ENCODE assay signal across 8 mouse cellular contexts in genomic region chr6:72615151-72615550, GRCm38 (mm10). TPM values are rescaled to one million over a fixed set of nuclear protein-coding genes. Genes with fewer than 3 reads are reported as not detected.
DNase-seq lines count a peak whose midpoint lies in the region; ATAC-seq and TF ChIP-seq lines count a peak whose summit lies in the region.

No protein-coding gene starts in this region.

- H3K27me3 ChIP-seq in kidney, postnatal 0 days (ENCODE audit: insufficient read depth, low read length), result no peaks in the 10 kb centered on the region
- no peaks in the 10 kb centered on the region for H3K27me3 ChIP-seq in intestine, embryonic 14.5 days (replicated peaks; ENCODE audit: control insufficient read depth, insufficient read depth, low read length)
- H3K27me3 ChIP-seq in neural tube, embryonic 12.5 days (replicated peaks), result no peaks in the 10 kb centered on the region

- H3K9me3 ChIP-seq in kidney, postnatal 0 days (replicated peaks; ENCODE audit: low read length), result no peaks in the 10 kb centered on the region
- H3K9me3 ChIP-seq in intestine, embryonic 14.5 days (ENCODE audit: control insufficient read depth, low read length), result no peaks in the 10 kb centered on the region
- H3K9me3 ChIP-seq in neural tube, embryonic 12.5 days, result no peaks in the 10 kb centered on the region

- WGBS in kidney, postnatal 0 days, result 51% methylated on average over 2 of the region's 2 CpGs
- 60% methylated on average over 2 of the region's 2 CpGs for WGBS in intestine, embryonic 14.5 days
- 75% methylated on average over 2 of the region's 2 CpGs for WGBS in neural tube, embryonic 12.5 days

- H3K9ac ChIP-seq in kidney, postnatal 0 days (ENCODE audit: low read depth, low read length), result 0 out of 2 replicates have a peak overlapping the region, but pooled peaks have one; percentile 74
- H3K9ac ChIP-seq in intestine, embryonic 14.5 days (ENCODE audit: low read length), result no peak overlapping the region
- H3K9ac ChIP-seq in neural tube, embryonic 12.5 days, result peak overlapping the region; percentile 79; the same call in 1 of the 2 replicates

- no peak for TF ChIP-seq POLR2A in cortical plate, adult 2 months (IDR thresholded peaks at IDR 0.05; ENCODE audit: extremely low read depth, insufficient read depth, low read length)

- TF ChIP-seq CTCF in kidney, postnatal 0 days (IDR thresholded peaks at IDR 0.05; ENCODE audit: low read depth), result no peak
- TF ChIP-seq CTCF in cortical plate, adult 2 months (IDR thresholded peaks at IDR 0.05; ENCODE audit: extremely low read depth, insufficient read depth, low read length), result no peak

- ATAC-seq in kidney, postnatal 0 days (replicated peaks; ENCODE audit: low FRiP score, low read depth), result no peak
- no peak for ATAC-seq in intestine, embryonic 14.5 days (replicated peaks; ENCODE audit: low FRiP score, low TSS enrichment, low read depth)
- ATAC-seq in neural tube, embryonic 12.5 days (ENCODE audit: low FRiP score, low read depth), result no peak

- H3K36me3 ChIP-seq in kidney, postnatal 0 days (ENCODE audit: insufficient read depth, low read length), result peaks cover 28% of the 10 kb centered on the region
- H3K36me3 ChIP-seq in intestine, embryonic 14.5 days (ENCODE audit: control insufficient read depth, insufficient read depth, low read length), result peaks cover 32% of the 10 kb centered on the region
- peaks cover 26% of the 10 kb centered on the region for H3K36me3 ChIP-seq in neural tube, embryonic 12.5 days

- peaks cover 14% of the 10 kb centered on the region for H3K4me1 ChIP-seq in kidney, postnatal 0 days (replicated peaks; ENCODE audit: insufficient read depth, low read length)
- H3K4me1 ChIP-seq in cortical plate, adult 2 months (ENCODE audit: control insufficient read depth, insufficient read depth, low read length), result peaks cover 7% of the 10 kb centered on the region
- peaks cover 24% of the 10 kb centered on the region for H3K4me1 ChIP-seq in intestine, embryonic 14.5 days (replicated peaks; ENCODE audit: control insufficient read depth, insufficient read depth, low read length)
- peaks cover 21% of the 10 kb centered on the region for H3K4me1 ChIP-seq in neural tube, embryonic 12.5 days

- no peak overlapping the region for H3K27ac ChIP-seq in kidney, postnatal 0 days
- H3K27ac ChIP-seq in cortical plate, adult 2 months (ENCODE audit: insufficient read depth, low read length), result no peak overlapping the region
- no peak overlapping the region for H3K27ac ChIP-seq in intestine, embryonic 14.5 days (ENCODE audit: low read depth)
- no peak overlapping the region for H3K27ac ChIP-seq in neural tube, embryonic 12.5 days

- peak overlapping the region; percentile 81 for H3K4me3 ChIP-seq in kidney, postnatal 0 days (replicated peaks; ENCODE audit: low read depth, low read length)
- H3K4me3 ChIP-seq in cortical plate, adult 2 months (ENCODE audit: insufficient read depth, low read length), result peak overlapping the region; percentile 80; the same call in 1 of the 2 replicates
- H3K4me3 ChIP-seq in intestine, embryonic 14.5 days (ENCODE audit: low read depth, low read length), result peak overlapping the region; percentile 91
- H3K4me3 ChIP-seq in neural tube, embryonic 12.5 days, result peak overlapping the region; percentile 76

- peak overlapping the region; percentile 82 for H3K4me2 ChIP-seq in kidney, postnatal 0 days (ENCODE audit: low read length)
- H3K4me2 ChIP-seq in intestine, embryonic 14.5 days (ENCODE audit: low read length), result peak overlapping the region; percentile 92
- H3K4me2 ChIP-seq in neural tube, embryonic 12.5 days (replicated peaks), result peak overlapping the region; percentile 96

- no peak for DNase-seq in kidney, postnatal 0 days (ENCODE audit: low spot score)
- no peak for DNase-seq in kidney, adult 9 months
- DNase-seq in intestine, embryonic 14.5 days (ENCODE audit: low spot score), result no peak
- DNase-seq in layer of hippocampus, adult 8-10 months (ENCODE audit: low spot score in 2 of 2), result no peak
- DNase-seq in cerebellum, postnatal 25 days, result no peak
- DNase-seq in layer of hippocampus, postnatal 14 days (ENCODE audit: low spot score in 2 of 2), result no peak

RNA-seq across cellular contexts. Expression of gene Tgoln1, which starts 1.6 kb away (rescaled TPM):
- polyA plus RNA-seq in kidney, postnatal 0 days (2015; fragmentation: Nextera tagmentation; extraction: Ambion mirVana), result 42.3 and 44.2 TPM in 2 replicates
- polyA plus RNA-seq in cortical plate, adult 2 months (2012; rRNA removed), result 68.7 and 70.3 TPM in 2 replicates
- 37.6 and 40.8 TPM in 2 replicates for polyA plus RNA-seq in intestine, embryonic 14.5 days (2014; fragmentation: Nextera tagmentation; extraction: Ambion mirVana)
- 35.8 and 36.7 TPM in 2 replicates for polyA plus RNA-seq in neural tube, embryonic 12.5 days (2016; fragmentation: Nextera tagmentation; extraction: Ambion mirVana)
- total RNA-seq in layer of hippocampus, adult 8-10 months (2022), result 100 to 1,000 TPM in 2 of 4 experiments, 10 to 100 TPM in 2; 92.8 to 106 (median 98.1) TPM
- 10 to 100 TPM; 65.3 to 68.0 TPM for total RNA-seq in layer of hippocampus, postnatal 14 days (2021)

RNA-seq across cellular contexts. Expression of gene Retsat, which starts 16.9 kb away (rescaled TPM):
- 41.0 and 45.3 TPM in 2 replicates for polyA plus RNA-seq in kidney, postnatal 0 days (2015; fragmentation: Nextera tagmentation; extraction: Ambion mirVana)
- 14.1 and 14.8 TPM in 2 replicates for polyA plus RNA-seq in cortical plate, adult 2 months (2012; rRNA removed)
- polyA plus RNA-seq in intestine, embryonic 14.5 days (2014; fragmentation: Nextera tagmentation; extraction: Ambion mirVana), result 20.7 and 21.3 TPM in 2 replicates
- 5.1 and 6.1 TPM in 2 replicates for polyA plus RNA-seq in neural tube, embryonic 12.5 days (2016; fragmentation: Nextera tagmentation; extraction: Ambion mirVana)
- total RNA-seq in layer of hippocampus, adult 8-10 months (2022), result 100 to 1,000 TPM in 1 of 4 experiments, 10 to 100 TPM in 3; 63.5 to 114 (median 84.2) TPM
- 10 to 100 TPM; 44.0 to 50.8 TPM for total RNA-seq in layer of hippocampus, postnatal 14 days (2021)

RNA-seq across cellular contexts. Expression of gene Elmod3, which starts 16.9 kb away (rescaled TPM):
- 16.2 and 18.1 TPM in 2 replicates for polyA plus RNA-seq in kidney, postnatal 0 days (2015; fragmentation: Nextera tagmentation; extraction: Ambion mirVana)
- 27.5 and 28.1 TPM in 2 replicates for polyA plus RNA-seq in cortical plate, adult 2 months (2012; rRNA removed)
- polyA plus RNA-seq in intestine, embryonic 14.5 days (2014; fragmentation: Nextera tagmentation; extraction: Ambion mirVana), result 14.2 and 15.1 TPM in 2 replicates
- polyA plus RNA-seq in neural tube, embryonic 12.5 days (2016; fragmentation: Nextera tagmentation; extraction: Ambion mirVana), result 15.7 and 17.2 TPM in 2 replicates
- 10 to 100 TPM; 24.3 to 30.2 (median 26.8) TPM for total RNA-seq in layer of hippocampus, adult 8-10 months (2022)
- 10 to 100 TPM; 19.4 to 21.4 TPM for total RNA-seq in layer of hippocampus, postnatal 14 days (2021)
